Mouse (Mus musculus) heart, postnatal 0 days (tissue): ENCODE results near the gene Olah. TPM values are rescaled to one million over a fixed set of nuclear protein-coding genes. Genes with fewer than 3 reads are reported as not detected.

Experiments
- ATAC-seq: fragments of 200-750 bp; cut with Nextera tagmentation; 2 replicates; pipeline ENCODE4 v1.8.0; 2017; ENCODE audit warnings: low read depth, moderate number of reproducible peaks, moderate library complexity; ENCODE audit not compliant: insufficient read depth
- DNase-seq: peaks from one replicate; pipeline ENCODE4 v3.0.0-alpha.2; 2016; ENCODE audit warnings: low spot score
- H3K27ac ChIP-seq: fragments of 300-500 bp; sonication (generic); 2 replicates; pipeline ENCODE4 v1.5.1; 2014; ENCODE audit warnings: low read depth, mild to moderate bottlenecking
- H3K27me3 ChIP-seq: fragments of 300-500 bp; sonication (generic); 2 replicates; pipeline ENCODE4 v1.6.1; 2014; ENCODE audit warnings: low read length, mixed read lengths; ENCODE audit not compliant: control insufficient read depth, insufficient read depth
- H3K36me3 ChIP-seq: fragments of 300-500 bp; sonication (generic); replicated peaks from 2 replicates; pipeline ENCODE4 v1.6.1; 2014; ENCODE audit warnings: low read length, mixed read lengths; ENCODE audit not compliant: control insufficient read depth, insufficient read depth
- H3K4me1 ChIP-seq: fragments of 300-500 bp; sonication (generic); 2 replicates; pipeline ENCODE4 v1.6.1; 2014; ENCODE audit warnings: antibody characterized with exemption; ENCODE audit not compliant: control insufficient read depth, insufficient read depth
- H3K4me2 ChIP-seq: fragments of 300-500 bp; sonication (generic); 2 replicates; pipeline ENCODE4 v1.6.1; 2014; ENCODE audit warnings: low read depth, mild to moderate bottlenecking, low read length, moderate library complexity
- H3K4me3 ChIP-seq: fragments of 300-500 bp; sonication (generic); 2 replicates; pipeline ENCODE4 v1.5.1; 2014; ENCODE audit warnings: low read depth, low read length
- H3K9ac ChIP-seq: fragments of 300-500 bp; sonication (generic); replicated peaks from 2 replicates; pipeline ENCODE4 v1.6.1; 2014; ENCODE audit warnings: low read depth, low read length, mixed read lengths
- H3K9me3 ChIP-seq: fragments of 300-500 bp; sonication (generic); replicated peaks from 2 replicates; pipeline ENCODE4 v1.6.1; 2016; ENCODE audit warnings: low read length; ENCODE audit not compliant: control insufficient read depth
- CTCF ChIP-seq: IDR thresholded peaks from 2 replicates; pipeline ENCODE4 v1.5.1; 2016; ENCODE audit warnings: antibody characterized with exemption, control low read depth, low read depth
- EP300 ChIP-seq: IDR thresholded peaks from 2 replicates; pipeline ENCODE4 v1.6.1; 2016; ENCODE audit warnings: antibody characterized with exemption, low read depth
- WGBS: fragments of 180-500 bp; shearing (Covaris S2); extraction: QIAGEN DNeasy Blood & Tissue Kit; methylation state at CpG from one replicate; pipeline ENCODE4 v1.1.7; 2014; 5-methylcytosine and 5-hydroxymethylcytosine counted together
- polyA plus RNA-seq: library from polyadenylated mRNA; unstranded; fragments of >200 nt; fragmentation: Nextera tagmentation; extraction: Ambion mirVana; gene quantifications from 2 replicates; pipeline ENCODE4 v1.2.1, GENCODE M21; 2015
- total RNA-seq: library from RNA; depleted of rRNA; stranded (reverse); fragments of >200 nt; gene quantifications from 2 replicates; pipeline ENCODE4 v1.2.3, GENCODE M21; 2014; ENCODE audit warnings: low replicate concordance

Olah gene
- total and polyA plus RNA-seq, 2 experiments from 2014 or later = not detected

DNA sequence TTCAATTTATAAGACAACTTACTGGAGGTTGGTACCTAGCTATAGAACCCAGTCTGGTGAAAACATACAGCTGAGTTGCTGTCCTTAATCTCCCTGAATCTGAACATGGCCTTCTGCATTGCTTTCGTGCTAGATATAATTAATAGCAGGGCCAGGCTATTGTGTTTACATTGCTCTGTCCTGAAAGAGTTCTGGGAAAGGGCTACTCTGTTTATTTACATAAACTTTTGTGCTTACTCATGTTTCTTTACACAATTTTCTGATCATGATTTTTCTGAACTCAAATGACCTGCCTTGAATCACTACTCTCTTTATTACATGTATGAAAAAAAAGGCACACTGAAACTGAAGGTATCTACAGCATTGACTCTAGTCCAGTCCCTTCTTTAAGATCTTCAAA, 18.7 kb upstream of the Olah start:
- Histone ChIP-seq H3K36me3 (no peaks in the 10 kb centered on the region), H3K9ac (no peak overlapping the region), H3K4me3 (no peak overlapping the region), H3K27ac (no peak overlapping the region), H3K4me1 (no peaks in the 10 kb centered on the region), H3K27me3 (0 out of 2 replicates have a peak, but pooled peaks cover 9% of the 10 kb centered on the region), H3K4me2 (no peak overlapping the region), H3K9me3 (no peaks in the 10 kb centered on the region)
- 63% methylated on average over 1 of the region's 1 CpGs for WGBS
- no peak for ATAC-seq
- no peak for DNase-seq
- no peak for TF ChIP-seq CTCF
- TF ChIP-seq EP300 = no peak

GRCm38 (mm10) chr2:3414241-3414640, 17.2 kb upstream of the Olah start:
- TF ChIP-seq CTCF (peak; percentile 58), EP300 (no peak)
- no peak overlapping the region for H3K27ac ChIP-seq
- no peaks in the 10 kb centered on the region for H3K4me1 ChIP-seq
- no peak overlapping the region for H3K4me3 ChIP-seq
- 0 out of 2 replicates have a peak, but pooled peaks cover 9% of the 10 kb centered on the region for H3K27me3 ChIP-seq
- H3K4me2 ChIP-seq = no peak overlapping the region
- H3K36me3 ChIP-seq = no peaks in the 10 kb centered on the region
- H3K9ac ChIP-seq = no peak overlapping the region
- ATAC-seq (no peak), DNase-seq (peak; percentile 21)
- H3K9me3 ChIP-seq = no peaks in the 10 kb centered on the region
- WGBS = 40% methylated on average over 4 of the region's 4 CpGs

DNA sequence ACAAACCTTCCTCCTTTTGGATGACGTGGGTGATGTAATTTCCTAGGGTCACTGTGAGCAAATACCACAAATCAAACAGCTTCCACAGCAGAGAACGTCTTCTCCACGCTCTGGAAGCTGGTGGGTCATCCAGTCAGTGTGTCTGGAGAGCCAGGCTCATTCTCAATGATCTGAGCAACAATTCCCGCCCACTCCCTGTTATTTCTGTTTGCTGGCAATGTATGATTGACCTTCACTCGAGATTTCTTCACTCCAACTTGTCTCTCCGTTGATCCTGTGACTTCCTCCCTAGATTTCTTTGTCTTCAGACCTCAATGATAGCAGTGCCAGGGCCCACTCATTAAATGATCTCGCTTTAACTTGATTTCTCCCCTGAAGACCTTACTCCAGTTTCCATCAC, 10.7 kb upstream of the Olah start:
- TF ChIP-seq EP300 = no peak
- TF ChIP-seq CTCF = no peak
- no peaks in the 10 kb centered on the region for H3K9me3 ChIP-seq
- no peak overlapping the region for H3K27ac ChIP-seq
- H3K4me3 ChIP-seq = no peak overlapping the region
- no peaks in the 10 kb centered on the region for H3K4me1 ChIP-seq
- WGBS = 64% methylated on average over 7 of the region's 7 CpGs
- H3K4me2 ChIP-seq = no peak overlapping the region
- DNase-seq = no peak
- H3K9ac ChIP-seq = no peak overlapping the region
- ATAC-seq = no peak
- no peaks in the 10 kb centered on the region for H3K36me3 ChIP-seq
- no peaks in the 10 kb centered on the region for H3K27me3 ChIP-seq

GRCm38 (mm10) chr2:3405981-3406380, 9.0 kb upstream of the Olah start:
- no peak for ATAC-seq
- TF ChIP-seq EP300 = no peak
- TF ChIP-seq CTCF = no peak
- Histone ChIP-seq H3K27ac (no peak overlapping the region), H3K4me3 (no peak overlapping the region), H3K9ac (no peak overlapping the region), H3K27me3 (no peaks in the 10 kb centered on the region), H3K9me3 (no peaks in the 10 kb centered on the region), H3K4me1 (no peaks in the 10 kb centered on the region), H3K36me3 (no peaks in the 10 kb centered on the region), H3K4me2 (no peak overlapping the region)
- DNase-seq = no peak
- WGBS = 69% methylated on average over 4 of the region's 4 CpGs

DNA sequence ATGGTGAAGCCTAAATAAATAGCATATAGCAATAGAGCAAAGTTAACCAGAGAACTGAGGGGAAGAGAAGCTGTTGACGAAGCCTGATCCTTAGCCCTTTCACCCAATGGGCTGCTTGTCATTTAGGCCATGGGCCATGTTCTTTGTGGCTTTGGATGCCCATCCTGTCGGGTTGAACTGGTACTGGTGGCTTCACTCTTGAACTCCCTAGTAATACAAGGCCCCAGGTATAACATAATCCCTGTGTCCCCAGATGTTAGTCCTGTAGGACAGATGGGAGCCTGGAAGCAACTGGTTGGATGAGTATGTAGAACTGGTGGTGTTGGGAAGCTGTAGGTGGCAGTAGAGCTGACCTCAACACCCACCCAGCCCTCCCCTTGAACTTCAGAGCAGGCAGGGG, 5.1 kb downstream of the Olah start:
- ATAC-seq = no peak
- H3K9ac ChIP-seq = no peak overlapping the region
- H3K27ac ChIP-seq = no peak overlapping the region
- H3K36me3 ChIP-seq = no peaks in the 10 kb centered on the region
- H3K4me1 ChIP-seq = no peaks in the 10 kb centered on the region
- TF ChIP-seq CTCF (no peak), EP300 (no peak)
- 75% methylated on average over 2 of the region's 2 CpGs for WGBS
- no peaks in the 10 kb centered on the region for H3K9me3 ChIP-seq
- H3K4me2 ChIP-seq = no peak overlapping the region
- H3K4me3 ChIP-seq = no peak overlapping the region
- no peaks in the 10 kb centered on the region for H3K27me3 ChIP-seq
- DNase-seq = no peak

DNA sequence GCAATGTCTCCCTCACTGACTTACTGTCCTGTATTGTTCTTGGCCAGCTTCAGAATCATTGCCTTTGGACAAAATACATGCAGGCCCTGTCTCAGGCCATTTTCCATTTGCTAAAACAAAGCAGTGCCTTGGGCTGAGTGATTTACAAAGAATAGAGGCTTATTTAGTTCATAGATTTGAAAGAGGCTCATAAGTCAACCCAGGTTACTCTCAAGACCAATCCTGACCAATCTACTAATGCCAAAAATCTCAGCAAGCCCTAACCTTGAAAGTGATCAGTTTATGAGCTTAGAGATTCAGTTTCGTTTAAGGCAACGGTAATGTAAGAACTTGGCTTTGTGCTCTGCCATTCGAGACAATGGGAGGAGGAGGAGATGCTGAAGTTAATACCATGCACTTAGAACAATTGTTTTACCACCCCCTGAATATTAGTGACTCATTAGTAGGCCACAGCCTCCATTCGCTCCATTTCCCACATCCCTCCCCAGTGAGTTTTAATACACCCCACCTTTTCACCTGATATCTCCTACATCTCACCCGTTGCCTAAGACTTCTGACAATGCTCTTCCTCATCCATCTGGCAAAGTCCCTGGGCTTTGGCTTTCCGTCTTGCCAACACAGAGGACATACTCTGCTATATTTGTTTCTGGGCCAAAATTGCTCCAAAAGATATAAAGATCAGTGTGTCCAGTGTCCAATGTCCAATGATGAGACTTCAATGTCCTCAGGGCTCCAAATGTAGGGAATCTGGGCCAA, 9.7 kb downstream of the Olah start:
- Histone ChIP-seq H3K9ac (no peak overlapping the region), H3K9me3 (no peaks in the 10 kb centered on the region), H3K36me3 (no peaks in the 10 kb centered on the region), H3K27ac (no peak overlapping the region), H3K4me3 (no peak overlapping the region), H3K4me1 (no peaks in the 10 kb centered on the region), H3K4me2 (no peak overlapping the region), H3K27me3 (no peaks in the 10 kb centered on the region)
- TF ChIP-seq CTCF = no peak
- TF ChIP-seq EP300 = no peak
- ATAC-seq (no peak), DNase-seq (no peak)
- 73% methylated on average over 6 of the region's 6 CpGs for WGBS
